Mouse (Mus musculus) adrenal gland, postnatal 4 days (tissue): ENCODE results near the gene Tas2r125. TPM values are rescaled to one million over a fixed set of nuclear protein-coding genes. Genes with fewer than 3 reads are reported as not detected.
"Not testable (repeated sequence)": the region's sequence is repeated elsewhere in the genome, so short reads cannot be mapped to it uniquely, and the experiment has no call there.

ENCODE experiments used
- DNase-seq, 2 experiments: peaks; one replicate each; pipeline ENCODE4 v3.0.0; 2021 to 2022; ENCODE audit warnings: low spot score in 2 of 2, mixed read lengths in 2 of 2
- long read RNA-seq, 2 experiments: library from polyadenylated mRNA; stranded (forward); transcript quantifications; one replicate each; pipeline ENCODE4 v2.0.0; 2021
- total RNA-seq, 2 experiments: library from RNA; stranded (reverse); gene quantifications; 2 replicates each; pipeline ENCODE4 v1.2.3; 2021

Tas2r125 gene
- not detected for total RNA-seq
- long read RNA-seq, experiment 1: 0 reads
- long read RNA-seq, experiment 2: 0 reads

DNA sequence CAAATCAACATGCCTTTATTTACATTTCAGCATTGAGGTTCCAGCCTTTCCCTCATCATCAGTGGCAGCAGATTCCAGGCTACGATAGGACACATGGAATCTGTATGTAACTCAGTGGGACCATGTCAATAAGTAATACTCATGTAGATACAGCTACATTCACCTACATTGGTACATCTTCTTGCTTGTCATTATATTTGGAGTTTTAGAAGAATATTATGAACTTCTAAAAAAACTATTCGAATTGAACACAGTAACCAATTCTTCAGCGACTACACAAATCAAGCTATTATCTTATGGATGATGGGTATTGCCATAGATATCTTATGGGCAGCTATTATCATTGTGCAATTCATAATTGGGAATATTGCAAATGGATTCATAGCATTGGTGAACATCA lies at the start of gene Tas2r125:
Gene Tas2r125, plus strand, starts transcription at position 301 of the 400 bp plus-strand sequence.
- DNase-seq: no peak

DNA sequence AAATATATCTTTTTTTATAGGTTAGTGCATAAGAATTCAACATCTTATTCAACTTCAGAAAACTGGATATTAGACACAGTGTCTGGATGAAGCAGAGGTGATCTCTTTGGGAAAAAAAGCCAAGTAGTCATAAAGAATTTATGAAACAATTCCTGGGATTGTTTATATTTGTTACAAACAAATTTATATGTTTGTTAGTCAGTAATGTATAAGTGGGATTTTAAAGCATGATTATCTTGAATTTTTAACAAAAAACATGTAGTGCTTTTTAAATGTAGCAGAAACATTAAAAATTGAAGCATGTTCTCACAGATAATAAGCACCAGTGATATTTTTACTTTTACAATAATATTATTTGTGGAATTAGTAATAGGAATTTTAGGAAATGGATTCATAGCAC lies 41.7 kb upstream of the Tas2r125 start, which contains the start of gene Tas2r110:
Gene Tas2r110, plus strand, starts transcription at position 301 of the 400 bp plus-strand sequence.
- no peak for DNase-seq

DNA sequence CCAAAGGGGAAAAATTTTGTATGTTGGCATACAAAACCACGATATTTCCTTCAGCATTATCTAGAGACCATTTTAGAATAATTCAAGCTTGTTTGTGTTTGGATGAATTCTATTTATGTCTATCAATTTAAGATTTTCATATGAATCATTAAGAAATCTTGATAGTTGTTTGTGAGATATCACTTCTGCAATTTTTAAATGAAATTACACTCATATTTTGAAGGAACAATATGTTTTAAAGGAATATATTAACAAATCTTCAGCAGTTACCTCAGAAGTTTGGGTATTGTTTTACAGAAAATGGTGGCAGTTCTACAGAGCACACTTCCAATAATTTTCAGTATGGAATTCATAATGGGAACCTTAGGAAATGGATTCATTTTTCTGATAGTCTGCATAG lies 16.7 kb upstream of the Tas2r125 start, which contains the start of gene Tas2r113:
Gene Tas2r113, plus strand, starts transcription at position 301 of the 400 bp plus-strand sequence.
- no peak for DNase-seq

DNA sequence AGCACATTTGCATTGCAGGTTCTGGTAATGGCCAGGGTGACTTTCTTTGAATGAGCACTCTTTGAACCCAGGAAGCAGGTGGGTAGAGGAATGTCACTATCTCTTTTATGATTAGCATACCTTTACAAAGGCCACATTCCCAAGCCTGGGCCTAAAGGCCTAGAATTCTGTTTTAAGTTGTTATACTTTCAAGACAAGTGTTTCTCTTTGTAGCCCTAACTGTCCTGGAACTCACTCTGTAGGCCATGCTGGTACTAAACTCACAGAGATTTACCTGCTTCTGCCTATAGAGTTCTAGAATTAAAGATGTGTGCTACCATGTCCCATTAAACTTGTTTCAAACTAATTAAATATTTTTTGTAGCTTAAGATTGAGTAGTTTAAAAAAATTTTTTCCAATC lies 31.9 kb downstream of the Tas2r125 start:
- not testable (repeated sequence) for DNase-seq

DNA sequence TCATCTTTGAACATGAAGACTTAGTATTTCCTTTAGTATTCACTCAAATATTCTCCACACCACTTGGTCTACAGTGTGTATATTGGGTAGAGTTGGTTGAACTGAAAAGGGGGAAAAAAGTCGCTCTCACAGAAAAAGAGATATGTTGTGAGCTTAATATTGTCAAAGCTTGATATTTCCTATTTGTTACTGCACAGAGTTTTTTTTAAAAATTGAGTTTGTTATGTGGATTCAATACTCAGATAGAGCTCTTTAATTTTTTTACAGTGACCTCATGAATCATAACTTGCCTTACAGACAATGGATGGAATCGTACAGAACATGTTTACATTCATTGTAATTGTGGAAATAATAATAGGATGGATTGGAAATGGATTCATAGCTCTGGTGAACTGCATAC lies 41.4 kb downstream of the Tas2r125 start, which contains the start of gene Tas2r129:
Gene Tas2r129, plus strand, starts transcription at position 301 of the 400 bp plus-strand sequence.
- DNase-seq: no peak

DNA sequence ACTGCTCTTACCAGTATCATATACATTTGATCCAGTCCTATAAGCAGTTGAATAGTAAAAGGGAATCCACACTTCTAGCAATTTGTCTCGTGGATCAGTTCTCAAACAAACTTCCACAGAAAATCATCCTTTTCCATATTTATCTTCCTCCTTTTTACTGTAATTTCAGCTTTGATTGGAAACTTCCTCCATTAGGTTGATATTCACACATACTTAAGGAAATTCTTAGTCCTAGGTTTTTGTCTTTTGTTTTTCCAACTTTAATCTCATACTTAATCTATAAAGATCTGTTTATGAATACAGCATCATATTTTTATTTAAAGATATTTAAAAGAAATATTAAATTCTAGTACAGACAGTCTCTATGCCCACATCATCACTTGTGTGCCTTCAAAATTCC lies 48.4 kb downstream of the Tas2r125 start, which contains the start of gene Tas2r131:
Gene Tas2r131, minus strand, starts transcription at position 101 of the 400 bp plus-strand sequence.
- DNase-seq: no peak

Other genes with a start within 250 kb of the Tas2r125 start
- not detected for gene Tas2r121, start 208.6 kb upstream of the Tas2r125 start, total RNA-seq
- gene Tas2r122, start 197.7 kb upstream of the Tas2r125 start, total RNA-seq: not detected
- gene Tas2r115, start 171.6 kb upstream of the Tas2r125 start, total RNA-seq: not detected
- gene Tas2r124, start 154.9 kb upstream of the Tas2r125 start, total RNA-seq: not detected
- not detected for gene Tas2r102, start 147.5 kb upstream of the Tas2r125 start, total RNA-seq
- gene Tas2r136, start 131.5 kb upstream of the Tas2r125 start, total RNA-seq: not detected
- not detected for gene Tas2r117, start 106.8 kb upstream of the Tas2r125 start, total RNA-seq
- not detected for gene Tas2r123, start 62.5 kb upstream of the Tas2r125 start, total RNA-seq
- not detected for gene Tas2r116, start 54.2 kb upstream of the Tas2r125 start, total RNA-seq
- gene Tas2r110, start 41.6 kb upstream of the Tas2r125 start, total RNA-seq: not detected
- gene Tas2r113, start 16.6 kb upstream of the Tas2r125 start, total RNA-seq: not detected
- gene Tas2r129, start 41.5 kb downstream of the Tas2r125 start, total RNA-seq: not detected
- gene Tas2r131, start 48.3 kb downstream of the Tas2r125 start, total RNA-seq: not detected
- gene Tas2r109, start 71.3 kb downstream of the Tas2r125 start, total RNA-seq: not detected
- not detected for gene Tas2r103, start 127.5 kb downstream of the Tas2r125 start, total RNA-seq
- not detected for gene Tas2r140, start 146.2 kb downstream of the Tas2r125 start, total RNA-seq
- gene Smim10l1, start 195.3 kb downstream of the Tas2r125 start, total RNA-seq: 10 to 100 TPM; 58.8 to 59.0 TPM